Mouse (Mus musculus) cerebellum, adult (tissue): ENCODE results near the gene Mesp1.
A peak's percentile ranks its signal among the peaks of the same experiment; 100 is the strongest.
"Not testable (repeated sequence)": the region's sequence is repeated elsewhere in the genome, so short reads cannot be mapped to it uniquely, and the experiment has no call there.

Source experiments
- ATAC-seq: cut with Nextera tagmentation; 2 replicates; pipeline ENCODE4 v1.9.2; 2017; ENCODE audit warnings: mild to moderate bottlenecking, moderate library complexity, mixed read lengths; ENCODE audit not compliant: insufficient number of reproducible peaks, low FRiP score, low TSS enrichment

Mesp1 gene

DNA sequence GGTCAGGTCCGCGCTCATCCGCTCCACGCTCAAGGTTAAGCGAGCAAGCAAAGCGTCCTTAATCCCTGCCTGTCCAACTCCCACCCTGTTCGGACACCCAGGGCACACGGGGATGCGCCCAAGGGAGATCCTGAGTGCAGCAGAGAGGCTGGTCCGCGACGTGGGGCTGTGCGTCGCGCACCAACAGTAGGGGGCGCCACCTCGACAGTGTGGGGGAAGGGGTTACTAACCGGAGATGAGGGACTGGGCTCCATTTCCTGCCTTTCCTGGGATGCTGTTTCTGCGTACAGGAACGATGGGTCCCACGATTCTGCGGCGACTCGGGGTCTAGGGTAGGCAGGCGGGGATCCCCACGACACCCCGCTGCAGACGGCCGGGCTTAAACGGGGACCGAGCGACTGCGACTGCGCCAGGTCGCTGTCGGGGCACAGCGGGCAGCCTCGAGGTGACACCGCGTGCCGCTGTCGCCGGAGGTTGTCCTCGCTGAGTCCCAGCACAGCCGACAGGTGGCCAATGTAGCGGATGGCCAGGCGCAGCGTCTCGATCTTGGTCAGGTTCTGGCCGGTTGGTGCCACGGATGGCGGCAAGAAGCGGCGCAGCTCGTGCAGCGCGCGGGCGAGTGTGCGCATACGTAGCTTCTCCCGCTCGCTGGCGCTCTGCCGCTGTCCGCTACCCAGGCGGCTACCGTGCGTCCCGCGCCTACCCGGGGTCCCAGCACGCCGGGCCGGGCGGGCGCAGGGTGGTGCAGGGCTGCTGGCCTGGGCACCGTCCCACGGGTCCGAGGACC lies 760 bp downstream of the Mesp1 start:
- ATAC-seq: no peak

GRCm38 (mm10) chr7:79789812-79790211 lies 3.8 kb downstream of the Mesp1 start:
- ATAC-seq: not testable (repeated sequence)

- ATAC-seq: 0 out of 2 replicates have a peak, but pooled peaks have one; percentile 27
These were observed 7.3 kb downstream of the Mesp1 start for GRCm38 (mm10) chr7:79786295-79786694.

DNA sequence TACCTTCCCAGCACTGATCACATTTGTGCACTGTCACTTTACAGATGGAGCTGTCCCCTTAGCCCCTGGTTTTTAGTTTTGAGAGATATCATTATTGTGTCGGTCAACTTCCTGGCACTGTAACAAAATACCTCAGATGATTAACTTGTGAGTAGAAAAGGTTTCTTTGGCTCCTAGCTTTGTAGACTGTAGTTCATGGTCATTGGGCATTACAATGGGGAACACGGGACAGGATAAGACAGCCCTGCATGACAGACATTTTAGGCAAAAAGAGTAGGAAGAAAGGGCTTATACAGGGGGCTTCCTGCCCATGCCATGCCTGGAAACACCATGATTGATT lies 11.1 kb downstream of the Mesp1 start:
- no peak for ATAC-seq

- ATAC-seq: no peak
These were observed 11.6 kb downstream of the Mesp1 start for GRCm38 (mm10) chr7:79781826-79782515.

GRCm38 (mm10) chr7:79780647-79781626 lies 12.7 kb downstream of the Mesp1 start:
- ATAC-seq: peak; percentile 83

DNA sequence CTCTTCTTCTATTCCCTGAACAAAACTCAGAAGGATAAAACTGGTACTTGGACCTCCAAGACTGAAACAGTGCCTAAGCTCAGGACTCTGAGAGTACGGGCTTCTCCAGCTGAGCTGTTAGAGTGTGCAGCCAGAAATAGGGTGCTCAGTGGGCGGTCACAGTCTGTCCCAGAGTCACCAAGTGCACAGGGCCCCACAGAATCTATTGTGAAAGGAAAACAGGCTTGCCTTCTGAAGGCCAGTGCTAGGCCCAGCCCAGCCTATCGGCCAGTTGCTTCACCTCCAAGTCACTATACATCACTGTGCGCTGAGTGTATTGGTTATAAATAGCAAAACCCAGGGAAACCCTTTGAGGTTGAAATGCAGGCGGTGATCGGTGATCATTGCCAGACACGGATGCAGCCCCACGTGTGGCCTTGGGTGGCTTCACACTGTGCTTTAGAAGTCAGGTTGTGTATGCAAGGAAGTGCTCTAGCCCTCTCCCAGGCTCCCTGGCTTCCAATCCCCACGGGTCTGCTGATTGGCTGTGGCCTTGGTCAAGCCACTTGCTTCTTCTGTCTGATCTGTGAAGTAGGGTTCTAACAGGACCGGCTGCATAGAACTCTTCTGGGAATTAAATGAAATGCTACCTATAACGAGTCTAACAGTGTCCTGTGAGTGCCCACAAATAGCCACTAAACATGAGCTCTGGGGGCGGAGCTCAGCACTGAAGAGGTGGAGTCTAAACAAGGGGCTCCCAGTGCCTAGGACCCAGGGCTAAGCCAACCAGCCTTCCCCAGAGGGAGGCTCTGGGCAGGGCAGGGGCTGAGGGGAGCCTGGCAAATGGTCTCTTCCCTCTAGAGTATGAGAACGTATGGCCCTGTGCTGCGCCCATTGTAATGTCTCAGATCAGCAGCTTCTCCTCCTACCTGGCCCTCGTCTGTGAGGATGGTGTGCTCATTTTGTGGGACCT lies 21.8 kb downstream of the Mesp1 start:
- no peak for ATAC-seq

- no peak for ATAC-seq
These were observed 23.9 kb downstream of the Mesp1 start for GRCm38 (mm10) chr7:79769664-79770063.

DNA sequence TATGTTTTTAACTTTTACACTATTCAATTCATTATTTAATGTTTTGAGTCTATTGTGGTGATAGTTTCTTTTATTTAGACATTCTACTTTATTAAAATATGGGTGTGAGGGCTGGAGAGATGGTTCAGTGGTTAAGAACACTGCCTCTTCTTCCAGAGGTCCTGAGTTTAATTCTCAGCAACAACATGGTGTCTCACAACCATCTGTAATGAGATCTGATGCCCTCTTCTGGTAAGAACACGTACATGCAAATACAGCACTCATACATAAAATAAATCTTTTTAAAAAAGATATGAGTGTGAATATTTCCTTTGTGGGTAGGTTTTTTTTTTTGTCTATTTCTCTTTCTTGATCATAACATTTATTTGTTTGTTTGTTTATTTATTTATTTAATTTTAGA lies 27.6 kb downstream of the Mesp1 start:
- no peak for ATAC-seq

GRCm38 (mm10) chr7:79762106-79762505 lies 31.5 kb downstream of the Mesp1 start:
- no peak for ATAC-seq

DNA sequence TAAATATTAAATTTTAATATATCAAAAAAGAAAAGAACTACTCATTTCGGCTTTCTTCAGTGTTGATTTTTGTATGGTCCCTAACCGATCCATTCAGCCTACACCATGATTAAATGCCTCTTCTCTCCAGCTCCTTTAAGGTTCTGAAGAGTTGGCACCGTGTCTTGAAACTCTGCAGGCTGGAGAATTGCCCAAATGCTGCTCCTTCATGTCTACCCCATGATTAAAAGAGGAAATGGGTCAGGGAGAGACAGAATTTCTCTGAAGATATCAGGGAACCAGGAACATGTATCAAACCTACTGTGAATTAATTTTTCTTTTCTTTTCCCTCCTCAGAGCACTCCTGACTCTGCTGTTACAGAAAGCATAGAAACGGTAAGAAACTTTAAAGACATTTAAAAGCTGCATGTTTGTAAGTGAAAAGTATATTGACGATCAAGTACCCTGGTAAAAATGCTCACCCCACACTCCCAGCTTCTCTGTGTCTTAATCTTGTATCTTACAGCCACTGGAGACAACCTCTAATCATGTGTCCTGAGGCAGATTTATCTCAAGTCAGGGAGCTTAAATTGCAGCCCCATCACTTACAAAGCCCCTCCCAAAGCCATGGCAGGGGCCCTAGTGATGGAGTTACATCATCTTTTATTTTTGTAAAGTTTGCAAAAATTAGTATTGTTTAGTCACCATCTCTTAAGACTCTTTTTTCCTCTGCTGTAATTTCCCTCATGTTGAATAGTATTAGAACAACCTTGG lies 32.3 kb downstream of the Mesp1 start:
- ATAC-seq: no peak

- no peak for ATAC-seq
These were observed 33.8 kb downstream of the Mesp1 start for GRCm38 (mm10) chr7:79759766-79760165.

DNA sequence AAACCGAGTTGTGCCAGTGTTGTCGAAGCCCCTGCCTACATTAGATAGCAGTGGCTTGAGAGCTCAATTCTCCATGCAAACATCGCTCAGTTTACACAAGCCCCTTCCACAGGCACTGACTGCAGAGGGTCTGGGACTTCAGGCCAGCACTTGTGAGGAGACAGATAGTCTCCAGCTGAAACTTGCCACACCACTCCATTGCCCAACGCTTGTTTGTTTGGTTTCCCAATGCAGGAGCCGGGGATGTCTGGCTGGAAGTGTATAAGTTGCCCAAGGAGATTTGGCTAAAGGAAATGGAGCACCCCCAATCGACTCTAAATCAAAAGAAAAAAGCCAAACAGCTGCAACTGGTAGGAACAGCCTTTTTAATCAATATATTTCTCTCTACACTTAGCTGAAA lies 35.4 kb downstream of the Mesp1 start:
- ATAC-seq: no peak

DNA sequence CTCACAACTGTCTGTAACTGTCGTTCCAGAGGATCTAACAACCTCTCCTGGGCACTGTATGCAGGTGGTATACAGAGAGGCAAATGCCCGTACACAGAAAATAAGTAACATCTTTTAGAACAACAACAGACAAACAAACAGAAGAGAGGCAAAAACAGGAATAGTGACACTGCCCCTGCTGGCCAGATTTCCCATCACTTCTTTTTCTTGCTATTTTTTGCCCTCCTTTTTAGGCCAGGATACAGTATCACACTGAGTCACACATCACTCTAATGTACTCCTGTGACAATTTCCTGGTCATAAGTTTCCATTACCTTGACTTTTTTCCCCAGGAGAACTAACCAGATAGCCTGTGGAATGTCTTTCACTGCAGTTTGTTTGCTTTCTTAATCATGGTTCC lies 37.3 kb downstream of the Mesp1 start:
- ATAC-seq: no peak

GRCm38 (mm10) chr7:79749511-79749910 lies 44.1 kb downstream of the Mesp1 start:
- ATAC-seq: no peak

- no peak for ATAC-seq
These were observed 45.9 kb downstream of the Mesp1 start for GRCm38 (mm10) chr7:79747659-79748058.

- no peak for ATAC-seq
These were observed 49.0 kb downstream of the Mesp1 start for GRCm38 (mm10) chr7:79744585-79744984.

DNA sequence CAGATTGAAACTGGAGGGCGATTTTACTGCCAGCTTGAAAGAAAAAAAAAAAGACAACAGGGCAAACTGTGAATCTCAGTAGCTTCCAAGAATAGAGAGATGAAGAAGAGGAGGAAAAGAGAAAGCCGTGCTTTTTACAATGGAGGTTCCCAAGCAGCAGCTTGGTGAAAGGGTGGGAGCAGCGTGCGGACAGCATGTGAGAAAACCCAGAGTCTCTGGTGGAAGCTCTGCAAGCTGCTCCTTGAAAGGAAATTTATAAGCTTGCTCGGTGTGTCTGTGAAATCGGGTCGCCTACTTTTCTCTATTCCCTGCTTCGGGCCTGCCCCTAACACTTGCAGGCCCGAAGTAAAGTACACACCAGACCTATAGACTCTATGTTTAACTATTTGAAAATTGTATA lies 49.5 kb downstream of the Mesp1 start:
- ATAC-seq: no peak
